Mouse (Mus musculus) CH12.LX (cell line): Measurements from ENCODE around the gene Olfr455. TPM values are rescaled to one million over a fixed set of nuclear protein-coding genes. Genes with fewer than 3 reads are reported as not detected.

ENCODE experiments used
- DNase-seq: peaks from one replicate; pipeline ENCODE4 v3.0.0-alpha.2; 2013; ENCODE audit errors: extremely low read depth
- H3K27ac ChIP-seq: 2 replicates; pipeline ENCODE4 v1.5.1; 2012; ENCODE audit warnings: low read depth, mild to moderate bottlenecking, control low read depth, moderate library complexity; ENCODE audit not compliant: insufficient read depth
- H3K27me3 ChIP-seq: replicated peaks from 2 replicates; pipeline ENCODE3; 2012; ENCODE audit warnings: inconsistent platforms
- H3K36me3 ChIP-seq, 2 experiments: replicated peaks in 1 of 2; 2 replicates each; pipeline versions ENCODE3 to v1.6.1; 2012; ENCODE audit warnings: inconsistent platforms in 1 of 2, low read length in 1 of 2, mild to moderate bottlenecking in 1 of 2, mixed read lengths in 1 of 2, moderate library complexity in 1 of 2; ENCODE audit not compliant: control insufficient read depth in 1 of 2, insufficient read depth in 1 of 2
- H3K4me1 ChIP-seq, 2 experiments: 2 replicates each; pipeline ENCODE4 v1.6.1; 2012; ENCODE audit warnings: inconsistent platforms in 1 of 2, moderate library complexity in 1 of 2; ENCODE audit not compliant: insufficient read depth in 2 of 2, control insufficient read depth in 1 of 2
- H3K4me2 ChIP-seq: 2 replicates; pipeline ENCODE4 v1.6.1; 2012; ENCODE audit warnings: low read depth, mild to moderate bottlenecking, control low read depth; ENCODE audit not compliant: poor library complexity, insufficient read depth, severe bottlenecking
- H3K4me3 ChIP-seq, 3 experiments: fragments of 150-350 bp in 1 of 3; sonication (generic) in 1 of 3; replicated peaks in 1 of 3; 2 replicates each; pipeline versions ENCODE3 to v1.5.1; 2011 to 2012; ENCODE audit warnings: low read depth in 2 of 3, low read length in 2 of 3, mild to moderate bottlenecking in 2 of 3, moderate library complexity in 2 of 3, control low read depth in 1 of 3, improper control_type of control experiment in 1 of 3, inconsistent platforms in 1 of 3, mixed read lengths in 1 of 3; ENCODE audit not compliant: poor library complexity in 1 of 3
- H3K79me2 ChIP-seq: replicated peaks from 2 replicates; pipeline ENCODE4 v1.6.1; 2012; ENCODE audit warnings: mild to moderate bottlenecking, moderate library complexity; ENCODE audit not compliant: control insufficient read depth, poor library complexity, insufficient read depth, severe bottlenecking; ENCODE audit errors: extremely low read depth
- H3K9ac ChIP-seq: 2 replicates; pipeline ENCODE4 v1.6.1; 2012; ENCODE audit warnings: low read depth, mild to moderate bottlenecking, control low read depth, moderate library complexity; ENCODE audit not compliant: insufficient read depth
- H3K9me3 ChIP-seq: replicated peaks from 2 replicates; pipeline ENCODE3; 2012; ENCODE audit warnings: low read length, inconsistent platforms, mixed read lengths
- BHLHE40 ChIP-seq: IDR thresholded peaks from 2 replicates; pipeline ENCODE4 v1.6.1; 2011; ENCODE audit warnings: mild to moderate bottlenecking, low read depth, low read length, improper control_type of control experiment
- E2F4 ChIP-seq: IDR thresholded peaks from 2 replicates; pipeline ENCODE4 v1.6.1; 2011; ENCODE audit warnings: low read depth, low read length, improper control_type of control experiment; ENCODE audit not compliant: insufficient replicate concordance
- ETS1 ChIP-seq: conservative IDR thresholded peaks from 2 replicates; pipeline ENCODE4 v1.6.1; 2012; ENCODE audit warnings: low read depth, mild to moderate bottlenecking, inconsistent platforms, low read length, improper control_type of control experiment, moderate library complexity
- HCFC1 ChIP-seq: IDR thresholded peaks from 2 replicates; pipeline ENCODE4 v1.6.1; 2012; ENCODE audit warnings: low read depth, mild to moderate bottlenecking, inconsistent platforms, low read length, improper control_type of control experiment
- IRF4 ChIP-seq: IDR thresholded peaks from 2 replicates; pipeline ENCODE4 v1.6.1; 2014; ENCODE audit warnings: low read depth, mild to moderate bottlenecking, inconsistent platforms, low read length, improper control_type of control experiment
- MAZ ChIP-seq: IDR thresholded peaks from 2 replicates; pipeline ENCODE4 v1.6.1; 2012; ENCODE audit warnings: low read depth, mild to moderate bottlenecking, inconsistent platforms, low read length, improper control_type of control experiment, moderate library complexity
- MEF2A ChIP-seq: IDR thresholded peaks from 2 replicates; pipeline ENCODE4 v1.6.1; 2014; ENCODE audit warnings: low read depth, mild to moderate bottlenecking, inconsistent platforms, low read length, improper control_type of control experiment, borderline replicate concordance
- MYC ChIP-seq: IDR thresholded peaks from 2 replicates; pipeline ENCODE4 v1.6.1; 2011; ENCODE audit warnings: low read depth, mild to moderate bottlenecking, improper control_type of control experiment, low read length
- RCOR1 ChIP-seq: conservative IDR thresholded peaks from 2 replicates; pipeline ENCODE4 v1.6.1; 2012; ENCODE audit warnings: low read depth, mild to moderate bottlenecking, inconsistent platforms, low read length, improper control_type of control experiment
- SIN3A ChIP-seq: IDR thresholded peaks from 2 replicates; pipeline ENCODE4 v1.6.1; 2012; ENCODE audit warnings: low read length, improper control_type of control experiment, inconsistent platforms
- UBTF ChIP-seq: IDR thresholded peaks from 2 replicates; pipeline ENCODE4 v1.6.1; 2012; ENCODE audit warnings: low read depth, mild to moderate bottlenecking, inconsistent platforms, low read length, improper control_type of control experiment, moderate library complexity
- ZC3H11A ChIP-seq: IDR thresholded peaks from 2 replicates; pipeline ENCODE4 v1.6.1; 2012; ENCODE audit warnings: low read depth, mild to moderate bottlenecking, inconsistent platforms, low read length, improper control_type of control experiment
- dilution Hi-C: fragments of 300-500 bp; cut with MboI; formaldehyde crosslinking; loops from 2 replicates; pipeline ENCODE4 v1.14.3; 2020; ENCODE audit warnings: low sequenced_read_pairs; ENCODE audit not compliant: extremely low pct_unique_long_range_greater_than_20kb, extremely low pct_ligation_motif_present
- in situ Hi-C: fragments of 300-500 bp; cut with MboI; formaldehyde crosslinking; loops from 3 replicates; pipeline ENCODE4 v1.14.3; 2019; ENCODE audit warnings: low sequenced_read_pairs, low pct_ligation_motif_present, low pct_unique_long_range_greater_than_20kb, mixed read lengths
- polyA plus RNA-seq: library from polyadenylated mRNA; unstranded; fragments of >175 nt; gene quantifications from 2 replicates; pipeline ENCODE4 v1.2.1, GENCODE M21; 2012; ENCODE audit warnings: low read depth; ENCODE audit not compliant: insufficient read length
- total RNA-seq, 2 experiments: library from RNA; depleted of rRNA; stranded (reverse); fragments of 300-350 nt in 1 of 2; fragments of >200 nt in 1 of 2; gene quantifications; 2 replicates each; pipeline ENCODE4 v1.2.3; 2012 to 2014

Olfr455 gene
- total RNA-seq (2012; rRNA removed) (not detected in 2 replicates), total RNA-seq (2014; rRNA removed) (not detected in 2 replicates), polyA plus RNA-seq (not detected in 2 replicates)

DNA sequence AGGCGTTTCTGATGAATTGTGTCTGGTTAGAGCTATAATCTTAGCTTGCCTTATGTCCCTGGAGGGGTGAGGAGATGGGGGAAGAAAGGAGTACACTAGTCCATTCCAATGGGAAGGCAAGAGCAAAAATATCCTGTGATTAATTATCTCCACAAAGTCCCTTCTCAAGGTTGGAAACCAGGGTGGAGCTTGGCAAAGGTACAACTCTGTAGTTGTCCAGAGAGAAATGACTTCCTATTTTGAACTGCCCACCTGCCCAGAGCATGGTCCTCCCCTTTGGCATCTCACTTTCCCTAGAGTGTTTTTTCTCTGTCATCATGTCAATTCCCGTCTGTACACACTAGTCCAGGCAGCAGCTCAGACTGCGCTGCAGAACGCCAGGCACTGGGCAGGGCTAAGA lies at the start of gene Olfr455:
TSS of gene Olfr455 (minus strand) at position 127 of the 400 bp plus-strand sequence.
- dilution Hi-C loops = no loop called here
- in situ Hi-C loops = no loop called here

DNA sequence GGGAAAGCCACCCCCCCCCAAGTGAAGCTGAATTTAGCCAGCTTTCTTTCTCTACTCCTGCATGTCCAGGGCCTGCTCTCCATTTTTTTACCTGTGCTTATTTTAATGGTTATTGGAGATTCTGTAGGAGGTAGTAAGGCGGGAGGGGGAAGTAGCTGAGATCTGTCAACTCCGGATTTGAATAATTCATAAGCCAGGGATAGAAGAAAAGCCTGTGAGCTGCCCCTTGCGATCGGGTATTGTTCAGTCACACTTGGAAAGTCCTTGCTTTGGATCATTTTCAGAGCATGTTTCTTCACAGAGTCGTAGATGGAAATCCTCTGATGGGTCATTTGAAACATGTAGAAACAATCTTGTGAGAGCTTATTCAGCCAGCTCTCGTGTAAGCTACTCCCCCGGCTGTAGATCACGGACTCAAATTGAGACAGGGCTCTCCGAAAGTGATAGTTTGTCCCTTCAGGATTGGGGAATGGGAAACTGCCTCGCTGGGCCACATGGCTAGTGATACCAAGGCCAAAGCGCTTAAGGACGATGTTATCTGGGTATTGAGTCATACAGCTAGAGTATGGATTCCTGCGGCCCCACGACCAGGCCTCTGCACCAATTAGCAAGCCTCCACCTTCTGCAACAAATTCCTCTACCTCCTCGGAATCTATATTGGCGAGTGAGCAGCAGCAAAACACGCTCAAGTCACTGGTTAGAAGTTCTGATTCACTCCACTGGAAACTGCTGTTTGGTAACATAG lies 45.9 kb upstream of the Olfr455 start:
- Histone ChIP-seq H3K9ac (no peak overlapping the region), H3K36me3 (no peaks in the 10 kb centered on the region), H3K79me2 (no peaks in the 10 kb centered on the region)

More for the DNA sequence above, at the start of gene Olfr455:
- Histone ChIP-seq H3K27me3 (no peaks in the 10 kb centered on the region), H3K9me3 (no peaks in the 10 kb centered on the region), H3K9ac (no peak within 1 kb of the TSS), H3K4me2 (no peak within 1 kb of the TSS), H3K4me3 (no peak within 1 kb of the TSS), H3K27ac (no peak within 1 kb of the TSS), H3K36me3 (no peaks in the 10 kb centered on the region), H3K79me2 (no peaks in the 10 kb centered on the region), H3K4me1 (no peaks in the 10 kb centered on the region)
- DNase-seq = no peak
- TF ChIP-seq BHLHE40 (no peak), E2F4 (no peak), SIN3A (no peak), MYC (no peak), MAZ (no peak), HCFC1 (no peak), ETS1 (no peak), UBTF (no peak), ZC3H11A (no peak)

More for the DNA sequence above, 45.9 kb upstream of the Olfr455 start:
- dilution Hi-C loops = no loop called here
- in situ Hi-C loops = loop anchor here (25.0 kb wide), 2 partner anchors 256 to 356 kb away; partner anchors contain the start of genes Gstk1 and Zyx
- TF ChIP-seq MEF2A (no peak), IRF4 (no peak), E2F4 (no peak), RCOR1 (no peak), HCFC1 (no peak), MAZ (no peak), BHLHE40 (no peak)
- H3K9me3 ChIP-seq = no peaks in the 10 kb centered on the region
- no peak overlapping the region for H3K4me3 ChIP-seq
- H3K27ac ChIP-seq = no peak overlapping the region
- DNase-seq = no peak
- no peak overlapping the region for H3K4me2 ChIP-seq
- no peaks in the 10 kb centered on the region for H3K27me3 ChIP-seq
- H3K4me1 ChIP-seq = no peaks in the 10 kb centered on the region
